Mouse (Mus musculus) ovary, adult 2 months (tissue): Measurements from ENCODE around the gene Sh3bp4. TPM values are rescaled to one million over a fixed set of nuclear protein-coding genes. Genes with fewer than 3 reads are reported as not detected.

Experiments used
- polyA plus RNA-seq: library from polyadenylated mRNA; depleted of rRNA; stranded (reverse); fragments of >200 nt; gene quantifications from 2 replicates; pipeline ENCODE4 v1.2.3, GENCODE M21; 2012; rRNA removed

Gene Sh3bp4
- polyA plus RNA-seq: 34.5 and 36.1 TPM in 2 replicates

GRCm38 (mm10) chr1:89070103-89070700 is at the start of gene Sh3bp4:
Sh3bp4 (plus strand) TSS chr1:89070415.

